Mouse (Mus musculus) brain, embryonic 14.5 days (tissue): Measurements from ENCODE around the gene Kctd14.

ENCODE experiments used
- CTCF ChIP-seq: fragments of 200-500 bp; IDR thresholded peaks from 2 replicates; pipeline ENCODE4 v1.5.1; 2012; ENCODE audit warnings: inconsistent platforms, mild to moderate bottlenecking, moderate library complexity, borderline replicate concordance; ENCODE audit not compliant: insufficient read depth, insufficient read length; ENCODE audit errors: extremely low read depth
- POLR2A ChIP-seq: fragments of 200-500 bp; IDR thresholded peaks from 2 replicates; pipeline ENCODE4 v1.6.1; 2012; ENCODE audit warnings: mild to moderate bottlenecking, inconsistent platforms, borderline replicate concordance; ENCODE audit not compliant: poor library complexity, insufficient read depth, insufficient read length, severe bottlenecking; ENCODE audit errors: extremely low read depth

GRCm38 (mm10) chr7:97479349-97479748 lies 28.2 kb downstream of the Kctd14 start:
- TF ChIP-seq CTCF (no peak), POLR2A (no peak)
